Mouse (Mus musculus): ENCODE data around the gene Ptprq.

Ptprq gene

DNA sequence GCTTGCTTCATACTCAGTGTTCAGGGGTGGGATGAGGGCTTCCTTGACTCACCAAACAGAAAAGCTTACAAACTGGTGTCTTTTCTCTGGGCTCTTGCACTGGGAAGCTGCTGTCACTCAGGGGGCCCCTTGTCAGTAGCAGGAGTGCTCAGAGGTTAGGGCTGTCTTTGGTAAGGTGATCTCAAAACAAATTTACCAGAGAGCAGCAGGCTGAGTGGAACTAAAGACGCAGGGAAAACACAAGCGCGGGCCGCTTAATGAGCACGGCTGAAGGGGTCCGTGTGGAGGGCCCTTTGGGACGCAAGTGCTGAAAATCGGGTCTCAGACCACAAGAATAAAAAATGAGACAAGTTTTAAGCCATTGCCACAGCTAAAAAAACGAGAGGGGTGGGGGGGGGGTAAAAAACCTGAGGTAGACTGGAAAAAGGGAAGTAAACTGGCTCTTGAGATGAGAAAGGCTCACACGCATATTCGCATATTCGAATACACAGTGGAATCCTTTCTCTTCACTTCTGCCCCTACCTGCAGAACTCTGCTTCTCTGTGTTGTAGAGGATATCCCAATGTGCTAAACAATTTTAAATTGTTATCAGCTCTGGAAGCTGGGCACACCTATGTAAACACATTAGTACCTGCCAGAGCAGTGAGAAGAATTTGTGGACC, 231.1 kb downstream of the Ptprq start:
- no peak for DNase-seq

DNA sequence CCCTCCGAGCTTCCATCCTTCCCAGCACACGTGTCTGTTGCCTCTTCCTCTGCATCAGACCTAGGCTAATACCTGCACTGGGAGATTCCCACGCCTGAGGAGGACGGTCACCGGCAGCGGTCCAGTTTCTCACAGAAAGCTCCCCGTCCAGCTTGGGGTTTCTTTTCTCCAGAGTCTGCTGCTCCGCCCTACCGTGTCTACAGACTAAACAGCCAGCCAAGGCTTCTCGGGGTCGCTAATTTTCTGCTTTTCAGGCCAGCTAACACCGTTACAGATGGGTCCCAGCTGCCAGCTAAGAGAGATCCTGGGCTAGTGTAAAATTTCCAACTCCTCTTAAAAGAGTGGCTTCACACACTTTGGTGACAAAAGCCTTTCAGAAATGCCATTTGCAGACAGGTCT, 233.1 kb downstream of the Ptprq start:
- peak; percentile 7 to 16 for DNase-seq

DNA sequence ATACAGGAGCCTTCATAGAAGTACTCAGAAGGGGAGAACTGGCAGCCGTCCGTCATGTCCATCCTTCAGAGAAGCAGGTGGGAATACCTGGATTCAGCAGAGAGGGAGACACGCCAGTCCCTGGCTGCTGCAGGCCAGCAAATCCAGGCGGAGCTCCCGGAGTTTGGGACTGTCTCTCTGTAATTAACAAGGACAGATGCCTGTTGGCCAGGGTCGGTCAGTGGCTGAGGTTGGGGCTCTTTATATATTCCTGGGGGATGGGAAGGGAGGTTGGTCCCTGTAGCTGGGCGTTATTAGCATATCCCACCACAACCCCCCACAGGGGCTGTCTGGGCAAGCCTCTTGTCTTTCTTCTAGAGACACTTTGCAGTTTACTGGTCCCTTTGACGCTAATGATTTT, 234.0 kb downstream of the Ptprq start, which contains the start of gene Myf5:
Gene Myf5, minus strand, starts transcription at position 265 of the 400 bp plus-strand sequence.
- DNase-seq: no peak

DNA sequence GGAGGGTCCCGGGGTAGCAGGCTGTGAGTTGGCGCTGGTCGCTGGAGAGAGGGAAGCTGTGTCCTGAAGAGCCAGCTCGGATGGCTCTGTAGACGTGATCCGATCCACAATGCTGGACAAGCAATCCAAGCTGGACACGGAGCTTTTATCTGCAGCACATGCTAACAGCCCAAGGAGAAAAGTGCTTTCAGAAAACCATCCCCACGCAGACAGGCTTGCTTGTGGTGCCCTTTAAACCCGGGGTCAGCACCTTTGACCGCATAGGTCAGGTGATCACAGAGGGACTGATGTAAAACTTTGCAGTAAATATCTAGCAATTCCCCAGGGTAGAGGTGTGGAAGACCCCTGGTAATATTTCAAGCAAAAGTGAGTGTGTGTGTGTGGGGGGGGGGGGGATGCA, 235.8 kb downstream of the Ptprq start:
- DNase-seq: peak; percentile 12 to 18

DNA sequence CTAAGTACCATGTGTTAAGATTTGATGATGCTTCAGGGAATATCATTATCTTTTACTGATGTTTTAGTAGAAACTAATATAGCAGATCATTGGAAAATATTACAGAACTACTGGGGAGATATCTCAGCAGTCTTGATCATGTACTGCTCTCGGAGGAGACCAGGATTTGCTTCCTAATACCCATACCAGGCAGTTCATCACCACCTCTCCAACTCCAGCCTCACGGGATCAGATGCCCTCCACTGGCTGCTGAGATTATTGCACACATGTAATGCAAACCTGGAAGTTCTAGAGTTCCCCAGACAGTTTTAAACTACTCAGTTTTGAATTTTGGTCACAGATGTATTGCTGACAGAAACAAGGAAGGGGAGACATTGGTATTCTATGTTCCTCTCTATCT, 246.4 kb downstream of the Ptprq start:
- peak; percentile 9 to 18 for DNase-seq

DNA sequence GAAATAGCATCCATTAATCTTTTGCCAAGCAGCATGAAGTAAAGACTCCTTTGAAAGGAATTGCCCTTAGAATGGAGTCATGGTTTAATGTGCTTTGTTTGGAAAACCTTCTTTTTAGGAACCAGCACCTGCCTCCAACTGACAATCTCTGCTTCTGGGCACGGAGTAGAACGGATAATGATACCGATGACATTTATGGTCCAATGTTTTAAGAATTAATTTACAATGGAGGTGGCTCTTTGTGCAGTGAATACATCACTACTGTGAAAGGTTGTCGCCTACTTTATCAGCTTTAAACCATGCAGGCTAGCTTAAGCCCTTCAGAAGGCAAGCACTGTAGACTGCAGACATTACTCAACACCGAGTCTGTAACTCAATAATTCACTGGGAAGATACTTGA, 248.1 kb downstream of the Ptprq start:
- no peak for DNase-seq

DNA sequence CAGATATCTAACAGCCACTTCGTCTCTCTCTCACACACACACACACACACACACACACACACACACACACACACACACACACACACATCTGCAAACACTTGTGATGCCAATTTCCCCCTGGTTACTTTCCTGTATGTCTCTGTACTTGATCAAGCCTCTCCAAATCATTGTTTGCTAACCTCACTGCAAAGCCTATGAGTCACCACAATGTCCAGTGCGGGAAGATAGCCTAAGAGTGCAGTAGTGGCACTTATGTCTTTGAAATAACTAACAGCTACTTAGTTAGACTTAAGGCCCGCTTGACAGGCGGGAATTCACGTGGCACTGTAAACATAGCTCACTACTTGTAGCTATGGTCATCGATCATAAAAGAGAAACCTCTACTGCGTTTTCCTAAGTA, 252.0 kb downstream of the Ptprq start:
- no peak for DNase-seq

Measured in cerebellum, postnatal 10 days (tissue).